Mouse (Mus musculus): ENCODE data around the gene Teddm2. TPM values are rescaled to one million over a fixed set of nuclear protein-coding genes. Genes with fewer than 3 reads are reported as not detected.

Gene Teddm2
- polyA plus RNA-seq, 1 experiment from 2014 or later, result 0.33 TPM

Small RNAs within 50 kb of the gene (microRNA-seq; reads per million reads assigned to microRNA genes)
- 27.8 reads per million, percentile 34 among the genes with 10 or more reads in this experiment for gene Mir8114

Other genes starting within 250 kb of the Teddm2 start
- 9.1 and 9.6 TPM in 2 replicates for gene Rgs8, start 247.2 kb downstream of the Teddm2 start, polyA plus RNA-seq (2016; fragmentation: Nextera tagmentation; extraction: Ambion mirVana)
- 26.2 and 31.0 TPM in 2 replicates for gene Rgs16, start 159.9 kb downstream of the Teddm2 start, polyA plus RNA-seq (2016; fragmentation: Nextera tagmentation; extraction: Ambion mirVana)
- 7.4 and 7.7 TPM in 2 replicates for gene Rnasel, start 150.8 kb downstream of the Teddm2 start, polyA plus RNA-seq (2016; fragmentation: Nextera tagmentation; extraction: Ambion mirVana)
- gene Rgsl1, start 56.1 kb downstream of the Teddm2 start, polyA plus RNA-seq (2016; fragmentation: Nextera tagmentation; extraction: Ambion mirVana), result not detected in 2 replicates
- 0.60 and 0.61 TPM in 2 replicates for gene Teddm1b, start 25.9 kb downstream of the Teddm2 start, polyA plus RNA-seq (2016; fragmentation: Nextera tagmentation; extraction: Ambion mirVana)
- not detected in 2 replicates for gene Teddm1a, start 8.5 kb downstream of the Teddm2 start, polyA plus RNA-seq (2016; fragmentation: Nextera tagmentation; extraction: Ambion mirVana)
- 129 and 136 TPM in 2 replicates for gene Glul, start 284 bp downstream of the Teddm2 start, polyA plus RNA-seq (2016; fragmentation: Nextera tagmentation; extraction: Ambion mirVana)

All from forebrain, embryonic 10.5 days (tissue).